Mouse (Mus musculus) olfactory bulb, adult 2 months (tissue): ENCODE measurements around the gene Nufip2.

Source experiments
- CTCF ChIP-seq: fragments of 200-500 bp; IDR thresholded peaks from 2 replicates; pipeline ENCODE4 v1.5.1; 2012; ENCODE audit warnings: low read depth, mild to moderate bottlenecking, low read length, moderate library complexity; ENCODE audit not compliant: insufficient read depth
- POLR2A ChIP-seq: fragments of 200-500 bp; IDR thresholded peaks from 2 replicates; pipeline ENCODE4 v1.6.1; 2012; ENCODE audit warnings: mild to moderate bottlenecking, low read depth, low read length, moderate library complexity; ENCODE audit not compliant: insufficient read depth

- no peak for TF ChIP-seq CTCF
- TF ChIP-seq POLR2A = no peak
These were observed 67.5 kb downstream of the Nufip2 start for GRCm38 (mm10) chr11:77753469-77753868.
